Mouse (Mus musculus) forebrain, postnatal 0 days (tissue): Measurements from ENCODE around the gene Dctd. TPM values are rescaled to one million over a fixed set of nuclear protein-coding genes. Genes with fewer than 3 reads are reported as not detected.
"Not testable (repeated sequence)": the region's sequence is repeated elsewhere in the genome, so short reads cannot be mapped to it uniquely, and the experiment has no call there.

Source experiments
- ATAC-seq: fragments of 200-750 bp; cut with Nextera tagmentation; 2 replicates; pipeline ENCODE4 v1.8.0; 2017; ENCODE audit warnings: mild to moderate bottlenecking, moderate library complexity
- DNase-seq: peaks from one replicate; pipeline ENCODE4 v3.0.0-alpha.2; 2015
- H3K27ac ChIP-seq: fragments of 300-500 bp; sonication (generic); 2 replicates; pipeline ENCODE4 v1.5.1; 2014; ENCODE audit warnings: low read depth, mild to moderate bottlenecking, antibody characterized with exemption, low read length, moderate library complexity, mixed read lengths
- H3K27me3 ChIP-seq: fragments of 300-500 bp; sonication (generic); 2 replicates; pipeline ENCODE4 v1.6.1; 2014; ENCODE audit warnings: mild to moderate bottlenecking, low read length, mixed read lengths; ENCODE audit not compliant: insufficient read depth
- H3K36me3 ChIP-seq: fragments of 300-500 bp; sonication (generic); 2 replicates; pipeline ENCODE4 v1.6.1; 2014; ENCODE audit warnings: mild to moderate bottlenecking, moderate library complexity; ENCODE audit not compliant: insufficient read depth
- H3K4me1 ChIP-seq: fragments of 300-500 bp; sonication (generic); 2 replicates; pipeline ENCODE4 v1.6.1; 2014; ENCODE audit warnings: antibody characterized with exemption; ENCODE audit not compliant: insufficient read depth
- H3K4me2 ChIP-seq: fragments of 300-500 bp; sonication (generic); 2 replicates; pipeline ENCODE4 v1.6.1; 2014; ENCODE audit warnings: low read depth, mild to moderate bottlenecking, moderate library complexity
- H3K4me3 ChIP-seq: fragments of 300-500 bp; sonication (generic); 2 replicates; pipeline ENCODE4 v1.5.1; 2014; ENCODE audit warnings: low read depth, low read length, mixed read lengths
- H3K9ac ChIP-seq: fragments of 300-500 bp; sonication (generic); 2 replicates; pipeline ENCODE4 v1.6.1; 2014; ENCODE audit warnings: mild to moderate bottlenecking
- H3K9me3 ChIP-seq: fragments of 300-500 bp; sonication (generic); 2 replicates; pipeline ENCODE4 v1.6.1; 2016; ENCODE audit warnings: low read length
- CTCF ChIP-seq: sonication (generic); IDR thresholded peaks from 2 replicates; pipeline ENCODE4 v1.5.1; 2016; ENCODE audit warnings: antibody characterized with exemption, control low read depth, low read depth
- WGBS: fragments of 180-500 bp; shearing (Covaris S2); extraction: QIAGEN DNeasy Blood & Tissue Kit; methylation state at CpG from one replicate; pipeline ENCODE4 v1.1.7; 2014; 5-methylcytosine and 5-hydroxymethylcytosine counted together
- polyA plus RNA-seq: library from polyadenylated mRNA; unstranded; fragments of >200 nt; fragmentation: Nextera tagmentation; extraction: Ambion mirVana; gene quantifications from 2 replicates; pipeline ENCODE4 v1.2.1, GENCODE M21; 2015
- total RNA-seq: library from RNA; depleted of rRNA; stranded (reverse); fragments of >200 nt; gene quantifications from 2 replicates; pipeline ENCODE4 v1.2.3, GENCODE M21; 2014

The Dctd gene
- total and polyA plus RNA-seq, 2 experiments from 2014 or later: 13.9 to 21.5 TPM

DNA sequence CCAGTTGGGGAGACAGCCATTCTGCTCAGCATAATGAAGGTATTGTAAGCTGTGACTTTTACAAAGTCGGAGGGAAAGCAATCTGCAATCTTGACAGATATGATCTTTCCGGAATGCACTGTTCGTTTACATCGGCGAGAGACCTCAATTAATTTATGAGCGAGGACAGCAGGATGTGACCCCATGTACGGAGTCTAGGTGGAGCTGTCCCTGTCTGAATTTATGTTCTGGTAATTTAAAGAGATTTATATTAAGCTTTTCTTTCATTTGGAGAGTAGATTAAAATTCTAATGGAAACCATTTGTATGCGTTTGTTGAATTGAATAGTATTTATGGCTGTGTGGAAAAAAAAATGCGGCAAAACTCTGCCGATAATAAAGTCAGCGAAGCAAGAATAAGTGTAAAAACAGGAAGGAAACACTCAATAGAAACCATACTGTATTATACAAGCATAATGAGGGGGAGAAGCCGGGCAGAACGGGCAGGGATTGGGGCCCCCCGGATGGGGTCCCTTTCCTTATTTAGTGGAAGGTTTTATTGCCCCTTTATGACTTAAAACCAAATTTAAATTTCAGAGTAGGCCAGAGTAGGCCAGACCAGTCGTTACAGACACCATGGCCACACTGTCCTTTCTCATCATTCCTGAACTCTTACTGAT lies 59.8 kb downstream of the Dctd start:
- no peaks in the 10 kb centered on the region for H3K27me3 ChIP-seq
- TF ChIP-seq CTCF: no peak
- DNase-seq: no peak
- ATAC-seq: no peak
- H3K4me1 ChIP-seq: peaks cover 2% of the 10 kb centered on the region; the same call in 1 of the 2 replicates
- no peak overlapping the region for H3K27ac ChIP-seq
- H3K4me2 ChIP-seq: no peak overlapping the region
- no peaks in the 10 kb centered on the region for H3K9me3 ChIP-seq
- no peak overlapping the region for H3K4me3 ChIP-seq
- WGBS: 57% methylated on average over 15 of the region's 15 CpGs
- H3K9ac ChIP-seq: no peak overlapping the region
- H3K36me3 ChIP-seq: no peaks in the 10 kb centered on the region

DNA sequence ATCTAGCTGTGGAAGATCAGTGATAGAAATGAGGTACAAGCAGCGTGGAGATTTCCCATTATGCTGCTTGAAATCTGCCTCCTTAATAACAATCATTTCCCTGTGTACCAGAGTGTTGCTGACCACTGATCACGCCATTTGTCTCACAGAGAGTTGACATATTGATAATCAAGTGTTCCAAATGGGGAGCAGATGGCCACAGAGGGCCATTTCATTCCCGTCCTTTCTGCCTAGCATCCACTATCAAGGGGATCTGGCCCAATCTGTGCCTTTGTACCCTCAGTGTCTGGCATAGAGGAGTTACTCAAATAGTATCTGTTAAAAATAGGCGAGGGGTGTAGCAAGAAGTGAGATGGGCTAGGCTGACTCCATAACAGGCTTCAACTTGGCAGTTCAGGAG lies 78.5 kb downstream of the Dctd start:
- H3K36me3 ChIP-seq: no peaks in the 10 kb centered on the region
- ATAC-seq (no peak), DNase-seq (no peak)
- no peak overlapping the region for H3K4me2 ChIP-seq
- no peak for TF ChIP-seq CTCF
- H3K4me3 ChIP-seq: no peak overlapping the region
- H3K27me3 ChIP-seq: no peaks in the 10 kb centered on the region
- no peak overlapping the region for H3K9ac ChIP-seq
- WGBS: 71% methylated on average over 4 of the region's 4 CpGs
- no peak overlapping the region for H3K27ac ChIP-seq
- H3K4me1 ChIP-seq: no peaks in the 10 kb centered on the region
- H3K9me3 ChIP-seq: no peaks in the 10 kb centered on the region

DNA sequence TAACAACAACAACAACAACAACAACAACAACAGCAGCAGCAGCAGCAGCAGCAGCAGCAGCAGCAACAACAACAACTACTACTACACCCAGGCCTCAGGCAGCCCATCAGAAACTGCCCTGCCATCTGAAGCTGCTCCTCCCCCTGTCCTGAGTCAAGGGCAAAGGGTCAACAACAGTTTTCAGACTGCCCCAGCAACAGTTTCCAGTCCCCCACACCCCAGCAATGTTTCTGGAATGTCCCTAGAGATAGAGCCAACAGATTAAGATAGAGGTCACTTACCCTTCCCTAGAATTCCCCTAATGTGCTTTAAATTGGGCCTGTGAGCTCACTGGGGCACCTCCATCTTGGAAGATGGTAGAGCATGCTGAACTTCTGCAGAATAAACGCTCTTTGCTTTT lies 79.0 kb downstream of the Dctd start:
- no peak overlapping the region for H3K27ac ChIP-seq
- TF ChIP-seq CTCF: no peak

DNA sequence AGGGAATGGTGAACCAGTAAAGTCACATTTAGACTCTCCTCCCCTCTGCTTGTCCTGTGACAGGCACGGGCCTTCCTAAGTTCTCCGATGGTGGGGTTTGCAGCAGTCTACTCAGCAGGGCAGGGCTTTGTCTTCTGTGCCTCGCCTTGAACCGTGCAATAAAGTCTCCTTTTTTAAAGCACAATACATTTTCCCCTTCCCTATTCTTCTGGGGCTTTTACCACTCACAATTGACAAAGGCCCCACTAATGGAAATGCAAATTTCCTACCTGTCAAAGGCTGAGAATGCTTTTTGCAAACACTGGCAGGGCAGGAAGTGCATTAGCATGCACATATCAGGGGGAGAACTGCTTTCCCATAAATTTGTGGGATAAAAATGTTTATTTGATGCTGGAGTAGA lies 80.1 kb downstream of the Dctd start:
- no peak overlapping the region for H3K4me3 ChIP-seq
- DNase-seq (no peak), ATAC-seq (peak; percentile 95; the same call in 1 of the 2 replicates)
- TF ChIP-seq CTCF: no peak
- 19% methylated on average over 4 of the region's 4 CpGs for WGBS
- no peak overlapping the region for H3K4me2 ChIP-seq
- no peaks in the 10 kb centered on the region for H3K4me1 ChIP-seq
- no peak overlapping the region for H3K27ac ChIP-seq
- no peaks in the 10 kb centered on the region for H3K9me3 ChIP-seq
- H3K9ac ChIP-seq: no peak overlapping the region
- H3K36me3 ChIP-seq: no peaks in the 10 kb centered on the region
- no peaks in the 10 kb centered on the region for H3K27me3 ChIP-seq

More for the DNA sequence above, 79.0 kb downstream of the Dctd start:
- ATAC-seq (no peak), DNase-seq (no peak)
- 95% methylated on average over 1 of the region's 1 CpGs for WGBS
- no peaks in the 10 kb centered on the region for H3K4me1 ChIP-seq
- H3K9ac ChIP-seq: no peak overlapping the region
- no peaks in the 10 kb centered on the region for H3K36me3 ChIP-seq
- no peaks in the 10 kb centered on the region for H3K27me3 ChIP-seq
- no peaks in the 10 kb centered on the region for H3K9me3 ChIP-seq
- H3K4me2 ChIP-seq: no peak overlapping the region
- no peak overlapping the region for H3K4me3 ChIP-seq

DNA sequence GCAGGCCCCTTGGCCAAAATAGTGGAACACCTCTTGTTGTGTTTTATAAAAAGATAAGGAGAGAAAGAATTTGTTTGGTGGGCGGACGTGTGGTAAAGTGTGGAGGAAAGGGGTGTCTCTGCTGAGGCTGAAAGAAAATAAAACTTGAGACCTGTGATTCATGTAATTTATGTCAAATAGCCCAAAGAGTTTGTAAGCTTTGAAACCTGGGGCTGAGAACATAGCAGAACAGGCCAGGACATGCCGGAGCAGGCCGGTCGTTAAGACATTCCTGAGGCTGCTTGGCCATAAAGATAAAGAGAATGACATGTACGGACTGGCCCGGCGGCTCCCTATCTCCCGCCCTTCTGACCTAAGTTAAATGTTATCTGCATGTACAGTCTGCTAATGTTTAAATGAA lies 81.3 kb downstream of the Dctd start:
- DNase-seq, H3K36me3 ChIP-seq, H3K27me3 ChIP-seq, H3K4me1 ChIP-seq, H3K27ac ChIP-seq, H3K9me3 ChIP-seq, ATAC-seq, H3K4me3 ChIP-seq, H3K9ac ChIP-seq, H3K4me2 ChIP-seq: not testable (repeated sequence)
- 94% methylated on average over 9 of the region's 9 CpGs for WGBS

DNA sequence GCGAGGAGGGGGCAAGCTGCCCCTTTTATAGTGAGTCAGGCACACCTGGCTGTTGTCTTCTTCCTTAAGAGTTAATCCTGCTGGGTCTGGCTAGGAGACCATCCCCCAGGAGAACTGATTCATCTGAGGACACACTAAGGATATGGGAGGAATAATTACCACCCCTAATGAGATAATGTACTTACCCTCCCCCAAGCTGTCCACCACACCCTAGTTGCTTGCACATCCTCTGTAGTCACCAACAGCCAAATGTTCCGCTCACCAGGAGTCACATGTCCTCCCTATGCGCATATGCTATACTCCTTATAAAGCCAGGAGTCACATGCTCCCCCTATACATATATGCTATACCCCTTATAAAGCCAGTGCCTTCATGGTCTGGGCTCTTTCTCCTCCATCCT lies 82.1 kb downstream of the Dctd start:
- 98% methylated on average over 3 of the region's 3 CpGs for WGBS
- no peak overlapping the region for H3K9ac ChIP-seq
- no peak overlapping the region for H3K27ac ChIP-seq
- no peak overlapping the region for H3K4me3 ChIP-seq
- no peak overlapping the region for H3K4me2 ChIP-seq
- H3K9me3 ChIP-seq: no peaks in the 10 kb centered on the region
- no peak for DNase-seq
- no peaks in the 10 kb centered on the region for H3K36me3 ChIP-seq
- no peaks in the 10 kb centered on the region for H3K4me1 ChIP-seq
- ATAC-seq: no peak
- TF ChIP-seq CTCF: no peak
- H3K27me3 ChIP-seq: no peaks in the 10 kb centered on the region

DNA sequence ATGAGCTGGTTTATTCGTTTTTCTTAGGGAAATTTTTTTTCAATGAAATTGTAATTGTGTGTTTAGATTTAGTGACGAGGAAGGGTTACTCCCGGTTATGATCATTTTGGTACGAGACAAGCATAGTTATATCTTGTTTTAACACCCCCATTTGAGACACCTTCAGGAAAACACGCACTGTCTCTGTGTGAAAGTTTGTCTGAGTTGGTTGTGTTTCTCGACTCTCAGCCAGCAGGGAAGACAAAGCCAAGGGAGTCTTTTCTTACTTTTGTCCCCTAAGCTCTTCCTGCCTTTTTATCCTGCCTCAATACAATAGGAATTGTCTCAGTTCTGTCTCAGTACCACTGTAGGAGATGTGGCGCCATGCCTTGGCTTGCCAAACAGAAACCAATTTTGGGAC lies 84.9 kb downstream of the Dctd start:
- no peaks in the 10 kb centered on the region for H3K9me3 ChIP-seq
- ATAC-seq (no peak), DNase-seq (no peak)
- H3K9ac ChIP-seq: no peak overlapping the region
- no peaks in the 10 kb centered on the region for H3K4me1 ChIP-seq
- no peak overlapping the region for H3K4me3 ChIP-seq
- 78% methylated on average over 7 of the region's 7 CpGs for WGBS
- H3K27ac ChIP-seq: no peak overlapping the region
- TF ChIP-seq CTCF: no peak
- H3K36me3 ChIP-seq: no peaks in the 10 kb centered on the region
- H3K27me3 ChIP-seq: no peaks in the 10 kb centered on the region
- no peak overlapping the region for H3K4me2 ChIP-seq
